Mouse (Mus musculus) lung, embryonic 16.5 days (tissue): Measurements from ENCODE around the gene Bri3. TPM values are rescaled to one million over a fixed set of nuclear protein-coding genes. Genes with fewer than 3 reads are reported as not detected.

Source experiments
- ATAC-seq: fragments of 200-750 bp; cut with Nextera tagmentation; 2 replicates; pipeline ENCODE4 v1.8.0; 2017; ENCODE audit warnings: low read depth, mild to moderate bottlenecking, moderate library complexity
- H3K27ac ChIP-seq: fragments of 300-500 bp; sonication (generic); 2 replicates; pipeline ENCODE4 v1.5.1; 2014; ENCODE audit warnings: mild to moderate bottlenecking, control low read depth, low read length
- H3K27me3 ChIP-seq: fragments of 300-500 bp; sonication (generic); 2 replicates; pipeline ENCODE4 v1.6.1; 2014; ENCODE audit warnings: low read depth, low read length, mixed read lengths; ENCODE audit not compliant: control insufficient read depth, insufficient read depth
- H3K36me3 ChIP-seq: fragments of 300-500 bp; sonication (generic); 2 replicates; pipeline ENCODE4 v1.6.1; 2014; ENCODE audit warnings: low read length; ENCODE audit not compliant: control insufficient read depth, insufficient read depth
- H3K4me1 ChIP-seq: fragments of 300-500 bp; sonication (generic); replicated peaks from 2 replicates; pipeline ENCODE4 v1.6.1; 2014; ENCODE audit warnings: low read length, mixed read lengths; ENCODE audit not compliant: control insufficient read depth, insufficient read depth
- H3K4me2 ChIP-seq: fragments of 300-500 bp; sonication (generic); 2 replicates; pipeline ENCODE4 v1.6.1; 2014; ENCODE audit warnings: low read depth, low read length, control low read depth
- H3K4me3 ChIP-seq: fragments of 300-500 bp; sonication (generic); 2 replicates; pipeline ENCODE4 v1.5.1; 2014; ENCODE audit warnings: mild to moderate bottlenecking, low read length, control low read depth
- H3K9ac ChIP-seq: fragments of 300-500 bp; sonication (generic); 2 replicates; pipeline ENCODE4 v1.6.1; 2014; ENCODE audit warnings: low read length, control low read depth
- H3K9me3 ChIP-seq: fragments of 300-500 bp; sonication (generic); 2 replicates; pipeline ENCODE4 v1.6.1; 2016; ENCODE audit warnings: low read length; ENCODE audit not compliant: control insufficient read depth
- WGBS: fragments of 180-500 bp; shearing (Covaris S2); extraction: QIAGEN DNeasy Blood & Tissue Kit; methylation state at CpG from one replicate; pipeline ENCODE4 v1.1.7; 2014; 5-methylcytosine and 5-hydroxymethylcytosine counted together
- polyA plus RNA-seq: library from polyadenylated mRNA; unstranded; fragments of >200 nt; fragmentation: Nextera tagmentation; extraction: Ambion mirVana; gene quantifications from 2 replicates; pipeline ENCODE4 v1.2.1, GENCODE M21; 2015

Bri3 gene
- polyA plus RNA-seq, 1 experiment from 2014 or later, result 114 TPM

- H3K9ac ChIP-seq, result no peak overlapping the region
- ATAC-seq, result no peak
- H3K4me2 ChIP-seq, result no peak overlapping the region
- WGBS, result 83% methylated on average over 3 of the region's 3 CpGs
- no peak overlapping the region for H3K27ac ChIP-seq
- H3K36me3 ChIP-seq, result no peaks in the 10 kb centered on the region
- H3K4me3 ChIP-seq, result no peak overlapping the region
- no peaks in the 10 kb centered on the region for H3K9me3 ChIP-seq
- no peaks in the 10 kb centered on the region for H3K4me1 ChIP-seq
- no peaks in the 10 kb centered on the region for H3K27me3 ChIP-seq
Measured at GRCm38 (mm10) chr5:144381782-144382181, 137.5 kb downstream of the Bri3 start.

DNA sequence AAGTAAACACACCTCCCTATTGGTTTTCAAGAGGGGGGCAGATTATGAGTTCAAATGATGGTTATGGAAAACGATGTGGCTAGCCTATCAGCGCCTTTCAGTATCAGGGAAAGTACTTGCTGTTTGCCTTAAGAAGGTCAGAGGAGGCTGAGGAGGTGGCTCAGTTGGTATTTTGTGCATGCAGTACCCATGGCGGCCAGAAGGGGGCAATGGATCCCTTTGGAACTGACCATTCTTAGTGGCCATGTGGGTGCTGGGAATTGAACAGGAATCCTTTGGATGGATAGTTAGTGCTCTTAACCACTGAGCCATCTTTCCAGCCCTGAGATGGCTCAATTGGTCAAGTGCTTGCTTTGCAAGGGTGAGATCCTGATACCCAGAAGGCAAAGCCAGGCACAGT, 139.7 kb downstream of the Bri3 start:
- H3K27ac ChIP-seq, result no peak overlapping the region
- H3K9ac ChIP-seq, result no peak overlapping the region
- H3K27me3 ChIP-seq, result no peaks in the 10 kb centered on the region
- no peaks in the 10 kb centered on the region for H3K9me3 ChIP-seq
- 62% methylated on average over 3 of the region's 3 CpGs for WGBS
- no peak overlapping the region for H3K4me3 ChIP-seq
- no peak overlapping the region for H3K4me2 ChIP-seq
- no peak for ATAC-seq
- no peaks in the 10 kb centered on the region for H3K36me3 ChIP-seq
- no peaks in the 10 kb centered on the region for H3K4me1 ChIP-seq

- Histone ChIP-seq H3K27ac (no peak overlapping the region), H3K4me2 (no peak overlapping the region), H3K4me3 (no peak overlapping the region), H3K9ac (no peak overlapping the region), H3K9me3 (no peaks in the 10 kb centered on the region), H3K4me1 (no peaks in the 10 kb centered on the region), H3K27me3 (no peaks in the 10 kb centered on the region), H3K36me3 (no peaks in the 10 kb centered on the region)
- WGBS, result 9% methylated on average over 6 of the region's 6 CpGs
- no peak for ATAC-seq
Measured at GRCm38 (mm10) chr5:144387851-144388250, 143.6 kb downstream of the Bri3 start.

DNA sequence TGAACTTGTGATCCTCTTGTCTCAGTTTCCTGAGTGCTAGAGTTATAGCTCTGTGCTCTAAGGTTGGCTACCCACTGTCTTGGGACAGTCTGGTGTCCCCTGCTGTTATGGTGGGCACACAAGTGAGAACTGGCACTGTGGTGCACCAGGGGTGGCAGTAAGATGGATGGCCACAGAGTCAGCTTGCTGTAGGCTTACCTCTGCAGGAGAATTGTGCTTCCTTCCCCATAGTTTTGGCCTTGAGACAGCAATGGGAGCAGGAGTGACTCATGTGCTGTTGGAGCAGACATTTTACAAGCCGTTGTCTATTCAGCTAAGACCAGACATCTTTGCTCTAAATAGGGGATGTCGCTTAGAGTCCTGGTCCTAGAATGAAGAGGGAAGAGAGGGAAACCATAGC, 149.9 kb downstream of the Bri3 start:
- WGBS, result 79% methylated on average over 2 of the region's 2 CpGs
- no peaks in the 10 kb centered on the region for H3K9me3 ChIP-seq
- ATAC-seq, result no peak
- no peak overlapping the region for H3K9ac ChIP-seq
- H3K27ac ChIP-seq, result no peak overlapping the region
- H3K27me3 ChIP-seq, result no peaks in the 10 kb centered on the region
- no peak overlapping the region for H3K4me3 ChIP-seq
- H3K4me2 ChIP-seq, result no peak overlapping the region
- H3K4me1 ChIP-seq, result no peaks in the 10 kb centered on the region
- no peaks in the 10 kb centered on the region for H3K36me3 ChIP-seq

- Histone ChIP-seq H3K4me1 (no peaks in the 10 kb centered on the region), H3K27ac (no peak overlapping the region), H3K9me3 (no peaks in the 10 kb centered on the region), H3K27me3 (no peaks in the 10 kb centered on the region), H3K4me2 (no peak overlapping the region), H3K9ac (no peak overlapping the region), H3K36me3 (no peaks in the 10 kb centered on the region), H3K4me3 (no peak overlapping the region)
- ATAC-seq, result no peak
- WGBS, result 11% methylated on average over 5 of the region's 9 CpGs
Measured at GRCm38 (mm10) chr5:144397566-144397965, 153.3 kb downstream of the Bri3 start.

DNA sequence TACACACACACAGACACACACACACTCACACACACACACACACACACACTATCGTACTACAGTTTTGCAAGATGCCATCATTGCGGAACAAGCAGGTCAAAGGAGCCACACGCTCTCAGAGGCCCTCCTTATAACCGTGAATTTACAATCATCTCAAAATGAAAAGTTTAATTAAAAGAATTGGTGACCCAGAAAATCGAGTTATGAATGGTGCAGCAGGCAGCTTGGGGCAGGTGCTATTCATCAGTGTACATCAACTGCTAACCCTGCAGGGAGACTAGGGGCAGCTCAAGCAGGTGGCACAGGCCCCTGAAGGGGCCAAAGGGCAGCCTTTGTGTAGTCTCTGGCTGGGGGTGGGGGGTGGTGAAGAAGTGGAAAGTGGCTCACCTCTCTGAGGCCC, 156.6 kb downstream of the Bri3 start:
- Histone ChIP-seq H3K4me3 (no peak overlapping the region), H3K27ac (no peak overlapping the region), H3K27me3 (no peaks in the 10 kb centered on the region), H3K4me1 (no peaks in the 10 kb centered on the region), H3K9me3 (no peaks in the 10 kb centered on the region), H3K9ac (no peak overlapping the region), H3K36me3 (no peaks in the 10 kb centered on the region), H3K4me2 (no peak overlapping the region)
- 76% methylated on average over 5 of the region's 5 CpGs for WGBS
- no peak for ATAC-seq

- no peaks in the 10 kb centered on the region for H3K36me3 ChIP-seq
- no peaks in the 10 kb centered on the region for H3K9me3 ChIP-seq
- WGBS, result 86% methylated on average over 11 of the region's 11 CpGs
- no peaks in the 10 kb centered on the region for H3K27me3 ChIP-seq
- no peak for ATAC-seq
- H3K9ac ChIP-seq, result no peak overlapping the region
- no peak overlapping the region for H3K4me3 ChIP-seq
- H3K27ac ChIP-seq, result no peak overlapping the region
- H3K4me1 ChIP-seq, result no peaks in the 10 kb centered on the region
- no peak overlapping the region for H3K4me2 ChIP-seq
Measured at GRCm38 (mm10) chr5:144406256-144406655, 162.0 kb downstream of the Bri3 start.

- no peak for ATAC-seq
- WGBS, result 86% methylated on average over 10 of the region's 10 CpGs
Measured at GRCm38 (mm10) chr5:144410666-144411065, 166.4 kb downstream of the Bri3 start.

DNA sequence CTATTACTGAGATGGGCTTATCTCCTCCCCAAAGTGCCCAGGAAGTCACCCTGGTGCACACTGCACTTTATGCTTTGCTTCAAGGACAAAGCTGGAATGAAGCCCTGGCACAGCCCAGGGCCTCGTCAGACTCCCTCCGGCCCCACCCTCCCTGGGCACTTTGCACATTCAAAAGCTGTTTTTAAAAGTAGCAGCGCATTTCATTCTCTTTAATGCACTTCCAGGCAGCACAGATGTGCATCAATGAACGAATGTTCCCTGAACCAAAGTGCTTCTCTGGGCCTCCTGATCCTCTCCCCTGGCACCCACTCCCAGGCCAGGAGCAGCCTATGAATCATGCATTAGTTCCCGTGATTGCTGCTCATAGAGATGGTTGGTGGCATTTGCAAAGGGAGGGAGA, 167.5 kb downstream of the Bri3 start:
- Histone ChIP-seq H3K27ac (no peak overlapping the region), H3K4me3 (no peak overlapping the region), H3K9ac (no peak overlapping the region), H3K36me3 (no peaks in the 10 kb centered on the region), H3K9me3 (no peaks in the 10 kb centered on the region), H3K27me3 (no peaks in the 10 kb centered on the region), H3K4me1 (no peaks in the 10 kb centered on the region), H3K4me2 (no peak overlapping the region)
- WGBS, result 55% methylated on average over 5 of the region's 5 CpGs
- ATAC-seq, result no peak

More at GRCm38 (mm10) chr5:144410666-144411065, 166.4 kb downstream of the Bri3 start:
- Histone ChIP-seq H3K27ac (no peak overlapping the region), H3K4me2 (no peak overlapping the region), H3K4me3 (no peak overlapping the region), H3K27me3 (no peaks in the 10 kb centered on the region), H3K9me3 (no peaks in the 10 kb centered on the region), H3K9ac (no peak overlapping the region), H3K36me3 (no peaks in the 10 kb centered on the region), H3K4me1 (no peaks in the 10 kb centered on the region)

DNA sequence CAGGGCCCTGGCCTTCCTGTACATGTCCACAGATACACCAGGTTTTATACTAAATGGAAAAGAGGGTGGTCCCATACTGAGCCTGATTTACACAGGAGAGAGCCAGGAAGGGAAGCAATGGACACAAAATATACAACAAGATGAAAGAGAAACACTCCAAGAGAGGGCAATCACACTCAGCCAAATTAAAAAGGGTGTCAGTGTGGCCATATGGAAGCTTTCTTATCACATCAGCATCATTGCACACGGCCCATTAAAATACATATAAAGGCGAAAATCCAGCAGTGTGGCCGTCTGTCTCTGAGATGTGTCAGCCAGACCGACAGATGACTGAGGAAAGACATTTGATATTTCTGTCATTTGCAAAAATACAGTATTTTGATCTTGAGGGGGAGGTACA, 168.5 kb downstream of the Bri3 start:
- H3K27me3 ChIP-seq, result no peaks in the 10 kb centered on the region
- H3K27ac ChIP-seq, result no peak overlapping the region
- H3K4me3 ChIP-seq, result no peak overlapping the region
- H3K9me3 ChIP-seq, result no peaks in the 10 kb centered on the region
- 59% methylated on average over 4 of the region's 4 CpGs for WGBS
- ATAC-seq, result no peak
- H3K36me3 ChIP-seq, result no peaks in the 10 kb centered on the region
- no peaks in the 10 kb centered on the region for H3K4me1 ChIP-seq
- H3K9ac ChIP-seq, result no peak overlapping the region
- H3K4me2 ChIP-seq, result no peak overlapping the region
